Mouse (Mus musculus) MEL (cell line): ENCODE data around the gene Galnt6.

Source experiments
- CTCF ChIP-seq, 3 experiments: IDR thresholded peaks in 2 of 3; conservative IDR thresholded peaks in 1 of 3; 2 replicates each; pipeline ENCODE4 v1.5.1; 2011 to 2012; ENCODE audit warnings: low read length in 3 of 3, low read depth in 2 of 3, mild to moderate bottlenecking in 2 of 3, improper control_type of control experiment in 1 of 3, inconsistent platforms in 1 of 3, mixed read lengths in 1 of 3, moderate library complexity in 1 of 3; ENCODE audit not compliant: control insufficient read depth in 1 of 3, insufficient read depth in 1 of 3, poor library complexity in 1 of 3, severe bottlenecking in 1 of 3
- MXI1 ChIP-seq: IDR thresholded peaks from 2 replicates; pipeline ENCODE4 v1.6.1; 2011; ENCODE audit warnings: mild to moderate bottlenecking, low read depth, low read length, improper control_type of control experiment
- ZC3H11A ChIP-seq: IDR thresholded peaks from 2 replicates; pipeline ENCODE4 v1.6.1; 2012; ENCODE audit warnings: low read depth, mild to moderate bottlenecking, inconsistent platforms, low read length, improper control_type of control experiment

- TF ChIP-seq CTCF (IDR thresholded peaks at IDR 0.05 in 2 of 3, conservative IDR thresholded peaks at IDR 0.05 in 1 of 3; ENCODE audit: control insufficient read depth in 1 of 3, insufficient read depth in 1 of 3, low read depth in 2 of 3, low read length in 3 of 3, poor library complexity in 1 of 3, severe bottlenecking in 1 of 3), result no peak
- TF ChIP-seq MXI1, result no peak
- no peak for TF ChIP-seq ZC3H11A
These were observed 23.9 kb upstream of the Galnt6 start for GRCm38 (mm10) chr15:100753045-100753444.
